Mouse (Mus musculus) brain, adult 2 months (tissue): Measurements from ENCODE around the gene Adamts7.

Source experiments
- DNase-seq: peaks from one replicate; pipeline ENCODE4 v3.0.0; 2011; ENCODE audit warnings: low read depth, low spot score

The Adamts7 gene

GRCm38 (mm10) chr9:90257220-90257619 is 94.4 kb downstream of the Adamts7 start:
- no peak for DNase-seq
